Mouse (Mus musculus) regulatory T cell (primary cell): Measurements from ENCODE around the gene Sbno2.

Experiments used
- in situ Hi-C: fragments of 300-600 bp; cut with MboI, MseI; formaldehyde crosslinking; loops from one replicate; pipeline ENCODE4 v1.15.1; 2025; ENCODE audit warnings: high pct_unique_total_duplicates

The Sbno2 gene

GRCm38 (mm10) chr10:80141786-80142529, 36.6 kb upstream of the Sbno2 start:
- in situ Hi-C loops: loop anchor here (5.0 kb wide), 1 partner anchor 155 kb away; the partner anchor contains the start of gene Cnn2

GRCm38 (mm10) chr10:80141243-80141642, 35.9 kb upstream of the Sbno2 start:
- in situ Hi-C loops: loop anchor here (5.0 kb wide), 1 partner anchor 154 kb away; the partner anchor contains the start of gene Cnn2

- in situ Hi-C loops: loop anchor here (5.0 kb wide), 1 partner anchor 153 kb away; the partner anchor contains the start of gene Cnn2
Observed at GRCm38 (mm10) chr10:80140666-80141035, 35.3 kb upstream of the Sbno2 start, which contains the start of gene Cbarp. Cbarp (minus strand) TSS chr10:80140835.

- in situ Hi-C loops: loop anchor here (5.0 kb wide), 1 partner anchor 153 kb away; the partner anchor contains the start of gene Cnn2
Observed at GRCm38 (mm10) chr10:80139975-80140665, 34.7 kb upstream of the Sbno2 start.

GRCm38 (mm10) chr10:80139439-80139775, 34.0 kb upstream of the Sbno2 start:
- in situ Hi-C loops: no loop called here

- in situ Hi-C loops: no loop called here
Observed at GRCm38 (mm10) chr10:80138553-80139438, 33.4 kb upstream of the Sbno2 start, which contains the start of gene Atp5d. Atp5d (plus strand) TSS chr10:80138632.

GRCm38 (mm10) chr10:80137626-80138552, 32.5 kb upstream of the Sbno2 start:
- in situ Hi-C loops: no loop called here

GRCm38 (mm10) chr10:80136952-80137625, 31.7 kb upstream of the Sbno2 start:
- in situ Hi-C loops: no loop called here

- in situ Hi-C loops: no loop called here
Observed at GRCm38 (mm10) chr10:80136179-80136951, 31.0 kb upstream of the Sbno2 start.

- in situ Hi-C loops: no loop called here
Observed at GRCm38 (mm10) chr10:80135641-80136040, 30.3 kb upstream of the Sbno2 start.

GRCm38 (mm10) chr10:80135161-80135560, 29.8 kb upstream of the Sbno2 start:
- in situ Hi-C loops: no loop called here

- in situ Hi-C loops: no loop called here
Observed at GRCm38 (mm10) chr10:80134421-80134820, 29.1 kb upstream of the Sbno2 start.

GRCm38 (mm10) chr10:80133226-80133849, 28.0 kb upstream of the Sbno2 start:
- in situ Hi-C loops: no loop called here

- in situ Hi-C loops: no loop called here
Observed at GRCm38 (mm10) chr10:80131952-80132350, 26.6 kb upstream of the Sbno2 start.

GRCm38 (mm10) chr10:80131316-80131951, 26.1 kb upstream of the Sbno2 start:
- in situ Hi-C loops: no loop called here

- in situ Hi-C loops: no loop called here
Observed at GRCm38 (mm10) chr10:80130403-80131031, 25.1 kb upstream of the Sbno2 start.

GRCm38 (mm10) chr10:80129846-80130245, 24.5 kb upstream of the Sbno2 start:
- in situ Hi-C loops: no loop called here

- in situ Hi-C loops: no loop called here
Observed at GRCm38 (mm10) chr10:80127920-80128319, 22.5 kb upstream of the Sbno2 start.
